Mouse (Mus musculus) heart, adult 2 months (tissue): ENCODE data around the gene Slc17a5. TPM values are rescaled to one million over a fixed set of nuclear protein-coding genes. Genes with fewer than 3 reads are reported as not detected.

Experiments used
- DNase-seq, 2 experiments: peaks; one replicate each; pipeline ENCODE4 v3.0.0; 2021
- H3K27ac ChIP-seq: fragments of 200-600 bp; 2 replicates; pipeline ENCODE4 v1.8.1; 2022
- H3K27me3 ChIP-seq: fragments of 200-500 bp; 2 replicates; pipeline ENCODE4 v1.6.1; 2012; ENCODE audit warnings: mild to moderate bottlenecking, low read length, inconsistent platforms, mixed read lengths; ENCODE audit not compliant: control insufficient read depth, insufficient read depth
- H3K36me3 ChIP-seq: fragments of 200-500 bp; 2 replicates; pipeline ENCODE4 v1.6.1; 2012; ENCODE audit warnings: low read length, inconsistent platforms; ENCODE audit not compliant: control insufficient read depth, insufficient read depth
- H3K4me1 ChIP-seq: fragments of 200-500 bp; 2 replicates; pipeline ENCODE4 v1.6.1; 2011; ENCODE audit warnings: low read length; ENCODE audit not compliant: control insufficient read depth, insufficient read depth
- H3K4me3 ChIP-seq: fragments of 200-600 bp; 2 replicates; pipeline ENCODE4 v1.8.1; 2022
- H3K79me2 ChIP-seq: fragments of 200-500 bp; replicated peaks from 2 replicates; pipeline ENCODE4 v1.6.1; 2012; ENCODE audit warnings: mild to moderate bottlenecking, inconsistent platforms, low read length, moderate library complexity, mixed read lengths; ENCODE audit not compliant: control insufficient read depth, insufficient read depth
- H3K9ac ChIP-seq: fragments of 200-500 bp; 2 replicates; pipeline ENCODE4 v1.6.1; 2012; ENCODE audit warnings: low read depth, mild to moderate bottlenecking, control low read depth, inconsistent platforms, low read length, mixed read lengths
- CTCF ChIP-seq: fragments of 200-600 bp; IDR thresholded peaks from 2 replicates; pipeline ENCODE4 v1.8.1; 2022; ENCODE audit warnings: antibody characterized with exemption, mild to moderate bottlenecking, moderate library complexity
- EP300 ChIP-seq: fragments of 200-500 bp; IDR thresholded peaks from 2 replicates; pipeline ENCODE4 v1.6.1; 2011; ENCODE audit warnings: low read depth, low read length, control low read depth; ENCODE audit not compliant: insufficient read depth
- POLR2A ChIP-seq: fragments of 200-500 bp; IDR thresholded peaks from 2 replicates; pipeline ENCODE4 v1.6.1; 2011; ENCODE audit warnings: mild to moderate bottlenecking, low read depth, low read length, control low read depth; ENCODE audit not compliant: insufficient read depth
- whole genome bisulfite sequencing: fragments of 180-500 bp; shearing (Covaris S2); methylation state at CpG from one replicate; pipeline ENCODE4 v1.1.7; 2018; 5-methylcytosine and 5-hydroxymethylcytosine counted together
- intact Hi-C: fragments of 180-260 bp; cut with DNase I; formaldehyde crosslinking; loops from one replicate; pipeline ENCODE4 v1.15.1; 2025
- polyA plus RNA-seq: library from polyadenylated mRNA; depleted of rRNA; stranded (reverse); fragments of >200 nt; gene quantifications from 2 replicates; pipeline ENCODE4 v1.2.3, GENCODE M21; 2012
- total RNA-seq, 2 experiments: library from RNA; stranded (reverse); gene quantifications; 2 replicates each; pipeline ENCODE4 v1.2.3; 2021

Gene Slc17a5
- total and polyA plus RNA-seq, 3 experiments = 3.8 to 5.1 (median 4.9) TPM

GRCm38 (mm10) chr9:78557041-78557440, 30.8 kb downstream of the Slc17a5 start:
- Histone ChIP-seq H3K79me2 (no peaks in the 10 kb centered on the region), H3K27me3 (no peaks in the 10 kb centered on the region), H3K4me1 (no peaks in the 10 kb centered on the region), H3K9ac (no peak overlapping the region), H3K36me3 (no peaks in the 10 kb centered on the region), H3K4me3 (no peak overlapping the region), H3K27ac (no peak overlapping the region)
- DNase-seq = no peak
- WGBS = 92% methylated on average over 1 of the region's 1 CpGs
- TF ChIP-seq POLR2A (no peak), CTCF (no peak), EP300 (no peak)
- intact Hi-C loops = no loop called here

- Histone ChIP-seq H3K9ac (no peak overlapping the region), H3K79me2 (no peaks in the 10 kb centered on the region), H3K36me3 (no peaks in the 10 kb centered on the region), H3K27me3 (no peaks in the 10 kb centered on the region), H3K4me3 (no peak overlapping the region), H3K27ac (no peak overlapping the region), H3K4me1 (no peaks in the 10 kb centered on the region)
- intact Hi-C loops = loop anchor here (2.0 kb wide), 3 partner anchors 24 to 194 kb away; no protein-coding TSS in a partner anchor
- peak; percentile 70 to 87 for DNase-seq
- WGBS = 34% methylated on average over 12 of the region's 12 CpGs
- TF ChIP-seq EP300 (no peak), POLR2A (no peak), CTCF (peak; percentile 96)
Measured at GRCm38 (mm10) chr9:78552984-78553383, 34.9 kb downstream of the Slc17a5 start.

- Histone ChIP-seq H3K79me2 (no peaks in the 10 kb centered on the region; the same call in 1 of the 2 replicates), H3K4me1 (no peaks in the 10 kb centered on the region), H3K36me3 (no peaks in the 10 kb centered on the region), H3K27ac (no peak overlapping the region), H3K4me3 (no peak overlapping the region), H3K27me3 (no peaks in the 10 kb centered on the region), H3K9ac (no peak overlapping the region)
- intact Hi-C loops = loop anchor here (2.0 kb wide), 3 partner anchors 23 to 193 kb away; no protein-coding TSS in a partner anchor
- 68% methylated on average over 4 of the region's 4 CpGs for WGBS
- DNase-seq = no peak
- TF ChIP-seq POLR2A (no peak), EP300 (no peak), CTCF (no peak)
Measured at GRCm38 (mm10) chr9:78551761-78552160, 36.1 kb downstream of the Slc17a5 start.

- no peaks in the 10 kb centered on the region; the same call in 1 of the 2 replicates for H3K79me2 ChIP-seq
- H3K9ac ChIP-seq = no peak overlapping the region
- H3K4me3 ChIP-seq = no peak overlapping the region
- DNase-seq = no peak
- intact Hi-C loops = no loop called here
- WGBS = 94% methylated on average over 12 of the region's 12 CpGs
- no peaks in the 10 kb centered on the region for H3K4me1 ChIP-seq
- H3K27ac ChIP-seq = no peak overlapping the region
- no peak for TF ChIP-seq EP300
- TF ChIP-seq CTCF = peak; percentile 32
- no peak for TF ChIP-seq POLR2A
- H3K27me3 ChIP-seq = no peaks in the 10 kb centered on the region
- H3K36me3 ChIP-seq = no peaks in the 10 kb centered on the region
Measured at GRCm38 (mm10) chr9:78547742-78548141, 40.1 kb downstream of the Slc17a5 start.

GRCm38 (mm10) chr9:78546944-78547343, 40.9 kb downstream of the Slc17a5 start:
- Histone ChIP-seq H3K4me3 (no peak overlapping the region), H3K9ac (no peak overlapping the region), H3K36me3 (no peaks in the 10 kb centered on the region), H3K27me3 (no peaks in the 10 kb centered on the region), H3K27ac (no peak overlapping the region), H3K4me1 (no peaks in the 10 kb centered on the region), H3K79me2 (no peaks in the 10 kb centered on the region; the same call in 1 of the 2 replicates)
- peak in 1 of 2 experiments; percentile 50 for DNase-seq
- no peak for TF ChIP-seq POLR2A
- TF ChIP-seq EP300 = no peak
- no peak for TF ChIP-seq CTCF
- WGBS = 48% methylated on average over 7 of the region's 7 CpGs
- intact Hi-C loops = no loop called here

GRCm38 (mm10) chr9:78541758-78542157, 46.1 kb downstream of the Slc17a5 start:
- H3K4me1 ChIP-seq = no peaks in the 10 kb centered on the region
- H3K4me3 ChIP-seq = no peak overlapping the region
- intact Hi-C loops = no loop called here
- H3K36me3 ChIP-seq = no peaks in the 10 kb centered on the region
- H3K9ac ChIP-seq = no peak overlapping the region
- WGBS = 95% methylated on average over 13 of the region's 14 CpGs
- TF ChIP-seq POLR2A (no peak), CTCF (no peak), EP300 (no peak)
- H3K79me2 ChIP-seq = no peaks in the 10 kb centered on the region
- no peak overlapping the region for H3K27ac ChIP-seq
- H3K27me3 ChIP-seq = no peaks in the 10 kb centered on the region
- no peak for DNase-seq
